Mouse (Mus musculus) kidney, embryonic 14.5 days (tissue): ENCODE measurements around the gene Gm10337. TPM values are rescaled to one million over a fixed set of nuclear protein-coding genes. Genes with fewer than 3 reads are reported as not detected.

Source experiments
- ATAC-seq: fragments of 200-750 bp; cut with Nextera tagmentation; 2 replicates; pipeline ENCODE4 v1.8.0; 2017; ENCODE audit warnings: moderate number of reproducible peaks, mild to moderate bottlenecking, moderate TSS enrichment, moderate library complexity; ENCODE audit not compliant: low FRiP score, low TSS enrichment
- H3K27ac ChIP-seq: fragments of 300-500 bp; sonication (generic); 2 replicates; pipeline ENCODE4 v1.5.1; 2014; ENCODE audit warnings: low read depth, mild to moderate bottlenecking, low read length, moderate library complexity, mixed read lengths
- H3K27me3 ChIP-seq: fragments of 300-500 bp; sonication (generic); 2 replicates; pipeline ENCODE4 v1.6.1; 2014; ENCODE audit warnings: mild to moderate bottlenecking, low read length; ENCODE audit not compliant: control insufficient read depth, insufficient read depth
- H3K36me3 ChIP-seq: fragments of 300-500 bp; sonication (generic); 2 replicates; pipeline ENCODE4 v1.6.1; 2014; ENCODE audit warnings: low read length, mixed read lengths; ENCODE audit not compliant: control insufficient read depth, insufficient read depth
- H3K4me1 ChIP-seq: fragments of 300-500 bp; sonication (generic); 2 replicates; pipeline ENCODE4 v1.6.1; 2014; ENCODE audit warnings: low read length, mixed read lengths; ENCODE audit not compliant: control insufficient read depth, insufficient read depth
- H3K4me2 ChIP-seq: fragments of 300-500 bp; sonication (generic); replicated peaks from 2 replicates; pipeline ENCODE4 v1.6.1; 2014; ENCODE audit warnings: low read depth, mild to moderate bottlenecking, low read length
- H3K4me3 ChIP-seq: fragments of 300-500 bp; sonication (generic); 2 replicates; pipeline ENCODE4 v1.5.1; 2014; ENCODE audit warnings: mild to moderate bottlenecking, low read length
- H3K9ac ChIP-seq: fragments of 300-500 bp; sonication (generic); 2 replicates; pipeline ENCODE4 v1.6.1; 2014; ENCODE audit warnings: low read depth, mild to moderate bottlenecking, low read length, moderate library complexity
- H3K9me3 ChIP-seq: fragments of 300-500 bp; sonication (generic); 2 replicates; pipeline ENCODE4 v1.6.1; 2016; ENCODE audit warnings: low read length; ENCODE audit not compliant: control insufficient read depth
- WGBS: fragments of 180-500 bp; shearing (Covaris S2); extraction: QIAGEN DNeasy Blood & Tissue Kit; methylation state at CpG from one replicate; pipeline ENCODE4 v1.1.7; 2014; 5-methylcytosine and 5-hydroxymethylcytosine counted together
- polyA plus RNA-seq: library from polyadenylated mRNA; unstranded; fragments of >200 nt; fragmentation: Nextera tagmentation; extraction: Ambion mirVana; gene quantifications from 2 replicates; pipeline ENCODE4 v1.2.1, GENCODE M21; 2014

Gm10337 gene
- polyA plus RNA-seq, 1 experiment from 2014 or later: not detected

DNA sequence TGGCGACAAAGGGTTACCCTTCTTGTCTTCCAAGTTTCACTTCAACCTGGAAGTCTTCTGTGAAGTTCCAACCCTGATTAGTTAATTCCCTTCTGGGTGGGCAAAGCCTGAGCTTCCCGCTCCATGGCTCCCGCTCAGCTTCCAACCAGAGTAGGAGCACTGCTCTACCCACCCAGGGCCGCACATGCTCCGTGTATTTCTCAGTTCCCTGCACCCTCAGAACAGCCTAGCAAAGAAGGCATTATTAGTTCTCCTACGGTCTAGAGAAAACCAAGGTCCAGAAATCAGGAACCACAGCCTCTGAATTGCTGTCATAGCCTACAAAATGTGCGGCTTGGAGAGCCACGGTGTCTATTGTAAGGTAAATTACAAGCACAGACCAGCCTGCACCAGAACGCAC lies 6.6 kb downstream of the Gm10337 start:
- ATAC-seq: peak; percentile 29; the same call in 1 of the 2 replicates
- H3K27me3 ChIP-seq: no peaks in the 10 kb centered on the region
- H3K27ac ChIP-seq: peak overlapping the region; percentile 65
- H3K9me3 ChIP-seq: no peaks in the 10 kb centered on the region
- WGBS: 7% methylated on average over 9 of the region's 9 CpGs
- H3K4me3 ChIP-seq: peak overlapping the region; percentile 57
- peaks cover 12% of the 10 kb centered on the region for H3K36me3 ChIP-seq
- H3K9ac ChIP-seq: peak overlapping the region; percentile 63
- peak overlapping the region; percentile 73 for H3K4me2 ChIP-seq
- H3K4me1 ChIP-seq: peaks cover 23% of the 10 kb centered on the region

DNA sequence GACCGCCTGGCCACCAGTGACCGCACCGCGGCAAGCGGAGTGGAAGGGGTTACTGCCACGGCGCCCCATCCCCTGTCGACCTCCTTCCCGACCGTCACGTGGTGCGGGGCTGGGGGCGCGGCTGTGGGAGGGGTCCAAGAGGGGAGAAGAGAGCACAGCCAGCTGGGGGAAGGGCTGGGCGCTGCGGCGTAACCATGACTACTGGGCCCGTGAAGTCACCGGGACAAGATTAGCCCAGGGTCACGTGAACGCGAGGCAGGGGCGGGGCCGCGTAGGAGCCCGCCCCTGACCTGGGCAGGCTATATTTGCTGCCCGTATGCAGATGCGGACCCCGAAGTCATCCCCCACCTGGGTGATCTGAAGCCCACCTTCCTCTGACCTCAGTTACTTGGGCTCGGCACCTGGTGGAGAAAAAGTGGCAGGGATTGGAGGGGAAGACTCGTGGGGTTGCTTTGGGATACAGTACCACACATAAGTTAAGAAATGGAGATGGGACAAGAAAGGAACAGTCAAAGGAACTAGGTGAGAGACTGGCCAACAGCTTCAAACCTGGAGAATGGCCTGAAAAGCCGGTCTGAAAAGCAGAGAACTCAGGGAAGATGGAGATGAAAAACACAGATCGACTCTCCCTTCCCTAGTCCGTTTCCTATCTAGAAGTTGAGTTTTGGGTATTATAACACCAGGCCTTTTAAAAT lies 7.2 kb downstream of the Gm10337 start:
- H3K4me2 ChIP-seq: peak overlapping the region; percentile 73
- peak overlapping the region; percentile 63 for H3K9ac ChIP-seq
- peak overlapping the region; percentile 68 for H3K27ac ChIP-seq
- 3% methylated on average over 34 of the region's 34 CpGs for WGBS
- no peaks in the 10 kb centered on the region for H3K27me3 ChIP-seq
- H3K36me3 ChIP-seq: peaks cover 11% of the 10 kb centered on the region; the same call in 1 of the 2 replicates
- ATAC-seq: peak; percentile 94
- H3K9me3 ChIP-seq: no peaks in the 10 kb centered on the region
- peak overlapping the region; percentile 57 for H3K4me3 ChIP-seq
- H3K4me1 ChIP-seq: peaks cover 25% of the 10 kb centered on the region

DNA sequence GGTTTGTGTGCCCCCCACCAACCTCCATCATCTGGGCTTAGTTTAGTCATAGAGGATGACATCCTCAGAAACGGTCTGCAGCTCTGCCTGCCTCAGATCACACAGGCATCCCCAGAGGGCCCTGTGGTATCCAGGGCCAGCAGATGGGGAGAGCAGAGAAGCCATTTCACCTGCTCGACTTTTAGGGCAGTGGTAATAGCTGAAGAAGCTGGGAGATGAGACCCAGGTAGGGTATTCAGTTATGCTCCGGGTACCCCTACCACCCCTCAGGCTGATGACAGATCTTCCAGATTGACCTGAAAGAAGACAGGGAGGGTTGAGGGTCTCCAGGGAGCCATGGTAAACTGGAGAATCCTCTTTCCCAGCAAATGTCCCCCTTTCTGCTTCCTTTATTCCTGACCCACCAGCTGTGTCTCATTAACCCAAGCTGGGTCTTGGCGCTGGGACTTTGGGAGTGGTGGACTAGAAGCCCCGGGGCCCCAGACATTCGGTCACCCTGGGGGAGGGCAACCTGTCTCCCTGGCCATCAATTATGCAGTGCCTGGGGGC lies 7.8 kb downstream of the Gm10337 start:
- Histone ChIP-seq H3K4me1 (peaks cover 24% of the 10 kb centered on the region), H3K27me3 (no peaks in the 10 kb centered on the region), H3K27ac (peak overlapping the region; percentile 68), H3K36me3 (peaks cover 11% of the 10 kb centered on the region; the same call in 1 of the 2 replicates), H3K9ac (peak overlapping the region; percentile 19; the same call in 1 of the 2 replicates), H3K9me3 (no peaks in the 10 kb centered on the region), H3K4me3 (peak overlapping the region; percentile 57; the same call in 1 of the 2 replicates), H3K4me2 (peak overlapping the region; percentile 73)
- WGBS: 6% methylated on average over 6 of the region's 6 CpGs
- peak; percentile 19; the same call in 1 of the 2 replicates for ATAC-seq

DNA sequence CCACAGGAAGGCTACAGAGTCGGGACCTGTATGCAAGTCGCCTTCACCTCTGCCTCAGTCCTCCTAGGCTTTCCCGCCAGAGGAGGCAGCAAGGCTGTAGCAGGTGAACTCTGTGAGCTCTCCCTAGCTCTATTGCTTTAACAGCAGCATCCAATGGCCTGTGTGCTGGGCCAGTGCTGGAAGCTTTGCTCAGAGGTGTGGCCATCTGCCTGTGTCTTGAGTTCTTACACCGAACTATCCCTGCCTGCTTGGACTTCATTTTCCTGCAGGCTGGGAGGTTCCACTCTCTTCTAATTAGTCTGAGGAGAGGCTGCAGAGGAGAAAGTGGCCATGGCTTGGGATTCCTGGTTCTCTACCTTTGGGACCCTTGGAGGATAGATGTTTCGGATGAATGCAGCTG lies 8.5 kb downstream of the Gm10337 start:
- H3K27ac ChIP-seq: peak overlapping the region; percentile 68
- H3K4me1 ChIP-seq: peaks cover 24% of the 10 kb centered on the region
- no peak overlapping the region; the same call in 1 of the 2 replicates for H3K4me2 ChIP-seq
- peaks cover 11% of the 10 kb centered on the region; the same call in 1 of the 2 replicates for H3K36me3 ChIP-seq
- H3K9me3 ChIP-seq: no peaks in the 10 kb centered on the region
- H3K4me3 ChIP-seq: no peak overlapping the region
- no peak for ATAC-seq
- 29% methylated on average over 5 of the region's 5 CpGs for WGBS
- H3K27me3 ChIP-seq: no peaks in the 10 kb centered on the region
- H3K9ac ChIP-seq: peak overlapping the region; percentile 19; the same call in 1 of the 2 replicates

DNA sequence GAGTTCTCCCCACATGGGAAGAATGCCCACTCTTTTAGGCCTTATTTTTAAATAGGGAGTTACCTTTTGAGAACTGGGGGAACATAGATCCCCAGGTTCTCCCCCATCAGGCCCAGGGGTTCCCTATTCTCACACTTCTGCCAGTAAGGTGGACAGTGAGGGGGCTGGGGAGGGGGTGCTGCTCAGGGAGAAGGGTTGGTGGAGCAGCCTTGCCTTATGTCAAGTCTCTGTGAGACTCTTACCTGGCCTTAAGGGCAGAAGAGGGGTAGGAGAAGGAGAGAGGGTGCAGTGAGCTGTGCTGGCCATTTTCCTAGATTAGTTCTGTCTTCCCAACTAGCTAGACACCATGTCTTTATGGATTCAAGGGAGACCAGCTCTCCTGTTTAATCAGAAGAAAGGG lies 8.9 kb downstream of the Gm10337 start:
- no peaks in the 10 kb centered on the region for H3K9me3 ChIP-seq
- H3K9ac ChIP-seq: 0 out of 2 replicates have a peak overlapping the region, but pooled peaks have one; percentile 19
- no peak overlapping the region for H3K4me3 ChIP-seq
- H3K36me3 ChIP-seq: peaks cover 9% of the 10 kb centered on the region; the same call in 1 of the 2 replicates
- H3K27me3 ChIP-seq: no peaks in the 10 kb centered on the region
- peaks cover 24% of the 10 kb centered on the region for H3K4me1 ChIP-seq
- H3K27ac ChIP-seq: peak overlapping the region; percentile 68; the same call in 1 of the 2 replicates
- H3K4me2 ChIP-seq: no peak overlapping the region
- ATAC-seq: no peak

DNA sequence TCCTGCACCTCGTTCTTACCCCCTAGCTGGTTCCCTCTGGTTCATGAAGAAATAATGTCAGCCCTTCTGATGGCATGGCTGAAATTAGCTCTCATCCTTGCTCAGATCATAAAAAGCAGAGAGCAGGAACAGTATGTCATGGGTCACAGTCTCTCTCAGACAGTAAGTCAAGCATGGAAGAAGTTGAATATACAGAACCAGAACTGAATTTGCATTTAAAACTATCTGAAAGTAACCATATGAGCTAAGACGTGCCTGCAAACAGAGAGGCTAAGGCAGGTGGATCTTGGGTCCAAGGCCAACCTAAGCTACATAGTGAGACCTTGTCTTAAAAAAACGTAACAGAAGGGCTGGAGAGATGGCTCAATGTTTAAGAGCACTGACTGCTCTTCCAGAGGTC lies 9.5 kb downstream of the Gm10337 start:
- peaks cover 5% of the 10 kb centered on the region; the same call in 1 of the 2 replicates for H3K36me3 ChIP-seq
- no peaks in the 10 kb centered on the region for H3K9me3 ChIP-seq
- 63% methylated on average over 3 of the region's 3 CpGs for WGBS
- no peak for ATAC-seq
- no peak overlapping the region for H3K27ac ChIP-seq
- H3K4me2 ChIP-seq: no peak overlapping the region
- peaks cover 24% of the 10 kb centered on the region for H3K4me1 ChIP-seq
- H3K9ac ChIP-seq: no peak overlapping the region
- no peak overlapping the region for H3K4me3 ChIP-seq
- H3K27me3 ChIP-seq: no peaks in the 10 kb centered on the region

DNA sequence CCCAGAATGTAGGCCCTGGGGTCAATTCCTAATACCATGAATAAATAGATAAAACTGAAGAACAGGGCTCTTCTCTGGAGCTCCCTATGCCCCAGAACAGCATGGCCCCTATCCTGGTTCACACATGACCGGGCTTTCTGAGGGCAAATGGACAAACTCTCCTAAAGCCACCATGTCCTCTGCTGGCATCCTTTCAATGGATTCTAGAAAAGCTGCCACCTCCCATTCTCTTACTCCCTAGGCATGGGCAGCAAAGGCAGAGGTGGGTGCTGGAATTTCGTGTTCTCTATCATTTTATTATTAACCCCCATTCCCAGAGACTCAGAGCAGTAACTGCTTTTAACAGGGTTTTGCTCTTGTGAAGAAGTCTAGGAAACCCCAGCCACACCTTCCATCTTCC lies 11.7 kb downstream of the Gm10337 start:
- Histone ChIP-seq H3K4me1 (peaks cover 36% of the 10 kb centered on the region), H3K36me3 (no peaks in the 10 kb centered on the region), H3K9me3 (no peaks in the 10 kb centered on the region), H3K4me3 (no peak overlapping the region), H3K27ac (no peak overlapping the region), H3K9ac (no peak overlapping the region), H3K4me2 (no peak overlapping the region), H3K27me3 (no peaks in the 10 kb centered on the region)
- no peak for ATAC-seq
- 88% methylated on average over 2 of the region's 2 CpGs for WGBS

DNA sequence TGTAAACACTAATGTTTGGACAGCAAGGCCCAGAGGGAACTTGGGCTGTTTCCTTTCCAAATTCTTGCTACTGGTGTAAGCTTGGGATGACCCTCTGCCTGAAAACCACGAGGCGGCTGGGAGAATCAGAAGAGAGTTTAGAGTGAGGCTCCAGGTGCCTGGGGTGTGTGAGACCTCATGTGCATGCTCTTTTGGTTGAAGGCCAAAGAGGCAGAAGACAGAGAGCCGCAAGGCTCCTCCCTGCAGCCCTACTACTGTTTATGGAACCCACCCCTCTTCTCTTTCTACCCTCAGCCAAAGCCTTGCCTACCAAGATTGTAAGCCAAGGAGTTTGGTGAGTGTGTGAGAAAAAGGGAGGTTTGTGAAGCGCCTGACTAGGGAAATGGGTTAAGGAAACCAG lies 12.3 kb downstream of the Gm10337 start:
- ATAC-seq: no peak
- 50% methylated on average over 4 of the region's 4 CpGs for WGBS
- Histone ChIP-seq H3K27me3 (no peaks in the 10 kb centered on the region), H3K27ac (no peak overlapping the region), H3K9ac (peak overlapping the region; percentile 58; the same call in 1 of the 2 replicates), H3K4me2 (peak overlapping the region; percentile 91), H3K9me3 (no peaks in the 10 kb centered on the region), H3K4me3 (peak overlapping the region; percentile 65), H3K4me1 (peaks cover 39% of the 10 kb centered on the region), H3K36me3 (peaks cover 4% of the 10 kb centered on the region; the same call in 1 of the 2 replicates)

DNA sequence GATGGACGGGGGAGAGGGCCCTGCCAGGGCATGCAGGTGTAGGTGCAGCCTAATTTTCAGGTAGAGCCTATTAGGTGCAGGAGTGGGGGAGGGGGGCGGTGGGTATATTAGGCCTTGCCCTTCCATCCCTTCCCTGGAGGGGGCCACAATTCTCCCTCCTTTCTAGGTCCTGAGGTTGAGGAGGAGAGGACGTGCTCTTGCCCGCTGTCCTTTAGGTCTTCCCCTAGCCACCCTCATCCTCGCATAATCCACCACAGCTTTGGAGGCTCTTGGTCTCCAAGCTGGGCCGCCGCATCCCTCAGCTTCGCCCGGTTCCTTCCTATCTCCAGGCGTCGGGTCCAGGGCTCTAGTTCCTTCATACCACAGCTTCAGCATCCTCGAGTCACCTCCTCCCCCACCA lies 12.8 kb downstream of the Gm10337 start:
- peak overlapping the region; percentile 91 for H3K4me2 ChIP-seq
- 2% methylated on average over 12 of the region's 12 CpGs for WGBS
- H3K9me3 ChIP-seq: no peaks in the 10 kb centered on the region
- H3K27ac ChIP-seq: peak overlapping the region; percentile 69; the same call in 1 of the 2 replicates
- H3K36me3 ChIP-seq: peaks cover 9% of the 10 kb centered on the region; the same call in 1 of the 2 replicates
- H3K9ac ChIP-seq: peak overlapping the region; percentile 58
- peaks cover 36% of the 10 kb centered on the region for H3K4me1 ChIP-seq
- H3K4me3 ChIP-seq: peak overlapping the region; percentile 65
- no peaks in the 10 kb centered on the region for H3K27me3 ChIP-seq
- ATAC-seq: 0 out of 2 replicates have a peak, but pooled peaks have one; percentile 0
